24 mouse cellular contexts compared by ENCODE assay signal in genomic region chr5:130207299-130207698, GRCm38 (mm10).
"Had no signal": no experiment of that assay in that cellular context is flagged by ENCODE, and none has a peak within 500 bp of the region (broad histone marks: within the 10 kb centered on the region; RNA-seq: fewer than 3 reads in every experiment).

No protein-coding gene starts in this region.

- H3K4me1 ChIP-seq: intestine, embryonic 15.5 days; kidney, embryonic 15.5 days; limb, embryonic 10.5 days; limb, embryonic 13.5 days; midbrain, embryonic 12.5 days; midbrain, embryonic 15.5 days; neural tube, embryonic 13.5 days; stomach, embryonic 15.5 days had no signal

- H3K9ac ChIP-seq: intestine, embryonic 15.5 days; kidney, embryonic 15.5 days; limb, embryonic 13.5 days; liver, embryonic 12.5 days; liver, embryonic 15.5 days; midbrain, embryonic 12.5 days; midbrain, embryonic 15.5 days; neural tube, embryonic 13.5 days; stomach, embryonic 15.5 days had no signal

- H3K27ac ChIP-seq: intestine, embryonic 15.5 days; kidney, embryonic 15.5 days; limb, embryonic 10.5 days; limb, embryonic 13.5 days; liver, embryonic 12.5 days; liver, embryonic 15.5 days; macrophage; midbrain, embryonic 12.5 days; midbrain, embryonic 15.5 days; neural tube, embryonic 13.5 days; stomach, embryonic 15.5 days had no signal

- H3K4me2 ChIP-seq: intestine, embryonic 15.5 days; kidney, embryonic 15.5 days; limb, embryonic 13.5 days; liver, embryonic 12.5 days; liver, embryonic 15.5 days; midbrain, embryonic 12.5 days; midbrain, embryonic 15.5 days; neural tube, embryonic 13.5 days; stomach, embryonic 15.5 days had no signal

- H3K9me3 ChIP-seq: intestine, embryonic 15.5 days; kidney, embryonic 15.5 days; limb, embryonic 10.5 days; limb, embryonic 13.5 days; liver, embryonic 12.5 days; liver, embryonic 15.5 days; midbrain, embryonic 12.5 days; midbrain, embryonic 15.5 days; neural tube, embryonic 13.5 days; stomach, embryonic 15.5 days had no signal

- DNase-seq: kidney, adult 11 months; kidney, adult 8-10 months; kidney, postnatal 10 days; kidney, postnatal 36 days; layer of hippocampus, postnatal 36 days; liver; retina, postnatal 1 day; right cerebral cortex, postnatal 25 days; spleen, adult 18-20 months; thymus, adult 2 months; thymus, postnatal 14 days; thymus, postnatal 4 days had no signal

- ATAC-seq: intestine, embryonic 15.5 days; liver, embryonic 12.5 days; midbrain, embryonic 15.5 days had no signal

- H3K27me3 ChIP-seq: intestine, embryonic 15.5 days; kidney, embryonic 15.5 days; limb, embryonic 13.5 days; liver, embryonic 12.5 days; liver, embryonic 15.5 days; midbrain, embryonic 12.5 days; midbrain, embryonic 15.5 days; neural tube, embryonic 13.5 days; stomach, embryonic 15.5 days had no signal

- H3K4me3 ChIP-seq: intestine, embryonic 15.5 days; kidney, embryonic 15.5 days; limb, embryonic 10.5 days; limb, embryonic 13.5 days; liver, embryonic 12.5 days; liver, embryonic 15.5 days; midbrain, embryonic 12.5 days; midbrain, embryonic 15.5 days; myocyte; neural tube, embryonic 13.5 days; stomach, embryonic 15.5 days had no signal
